Mouse (Mus musculus): ENCODE measurements around the gene Mvb12b. TPM values are rescaled to one million over a fixed set of nuclear protein-coding genes. Genes with fewer than 3 reads are reported as not detected.

Mvb12b gene
- polyA plus RNA-seq, 1 experiment from 2014 or later, result 52.2 TPM

Other genes starting within 250 kb of the Mvb12b start
- 7.9 and 8.5 TPM in 2 replicates for gene Lmx1b, start 247.4 kb downstream of the Mvb12b start, polyA plus RNA-seq (2015; fragmentation: Nextera tagmentation; extraction: Ambion mirVana)